Mouse (Mus musculus): ENCODE measurements at regions not wholly inside any gene's neighbourhood (a gene's known extent, or its start where the extent isn't known, plus 50 kb on each side); places are given as distances from the start of the nearest gene placed in this dataset.

DNA sequence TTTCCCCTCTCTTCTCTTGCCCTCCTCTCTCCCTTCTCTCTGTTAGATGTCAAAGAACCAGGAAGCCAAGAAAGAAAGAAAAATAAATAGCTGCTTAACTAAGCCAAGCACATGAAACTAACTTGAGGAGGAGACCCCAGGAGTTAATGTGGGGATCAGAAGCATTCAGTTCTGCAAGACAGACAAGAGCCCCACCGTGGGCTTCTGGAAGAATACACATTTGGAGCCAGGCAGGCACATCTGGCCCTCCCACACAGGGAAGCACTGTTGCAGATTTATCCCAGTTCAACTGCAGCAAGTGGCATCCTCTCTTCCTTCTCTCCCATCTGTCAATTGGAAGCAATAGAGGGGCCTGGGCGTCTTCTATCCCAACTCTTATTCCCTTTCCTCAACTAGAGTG is 63.5 kb upstream of the Gm10295 start:
- no peak for ATAC-seq (replicated peaks; ENCODE audit: low FRiP score, poor library complexity, severe bottlenecking)

DNA sequence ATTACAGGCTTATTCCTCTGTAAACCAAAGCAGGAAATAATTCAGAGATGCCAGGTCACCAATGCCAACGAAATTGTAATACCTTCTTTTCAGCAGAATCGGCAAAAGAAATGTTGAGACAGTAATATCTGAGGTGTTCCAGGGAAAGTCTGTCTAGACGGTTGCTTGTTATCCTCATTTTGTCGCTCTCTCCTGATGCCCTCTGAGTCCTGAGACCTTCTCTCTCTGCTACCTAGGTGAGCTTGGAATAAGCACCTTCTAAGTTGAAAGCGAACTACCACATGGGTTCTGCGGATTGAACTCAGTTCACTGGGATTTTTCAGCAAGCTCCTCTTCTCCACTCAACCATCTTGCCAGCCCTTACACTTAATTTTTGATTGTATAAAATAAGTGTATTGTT is 61.8 kb upstream of the Gm10295 start:
- ATAC-seq (replicated peaks; ENCODE audit: low FRiP score, poor library complexity, severe bottlenecking) = no peak

DNA sequence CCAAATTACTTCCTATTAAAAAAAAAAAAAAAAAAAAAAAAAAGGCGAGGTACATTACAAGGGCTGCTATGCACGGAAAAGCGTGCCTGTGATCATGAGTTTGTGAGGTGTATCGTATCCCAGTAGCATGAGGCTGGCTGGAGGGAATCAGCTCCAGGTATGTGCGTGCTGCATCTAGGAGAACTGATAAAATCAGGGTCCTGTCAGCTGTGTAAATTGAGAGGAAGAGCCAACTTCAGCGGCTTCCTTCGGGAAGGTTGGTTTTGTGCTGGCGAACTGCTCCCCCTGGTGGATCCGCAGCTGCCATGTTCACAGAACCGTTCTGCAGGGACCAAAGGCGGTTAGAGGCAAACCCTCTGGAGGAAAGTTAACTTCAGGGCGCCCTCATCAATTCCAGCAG is 60.8 kb upstream of the Gm10295 start:
- ATAC-seq (replicated peaks; ENCODE audit: low FRiP score, poor library complexity, severe bottlenecking) = peak; percentile 57; the same call in 1 of the 2 replicates

DNA sequence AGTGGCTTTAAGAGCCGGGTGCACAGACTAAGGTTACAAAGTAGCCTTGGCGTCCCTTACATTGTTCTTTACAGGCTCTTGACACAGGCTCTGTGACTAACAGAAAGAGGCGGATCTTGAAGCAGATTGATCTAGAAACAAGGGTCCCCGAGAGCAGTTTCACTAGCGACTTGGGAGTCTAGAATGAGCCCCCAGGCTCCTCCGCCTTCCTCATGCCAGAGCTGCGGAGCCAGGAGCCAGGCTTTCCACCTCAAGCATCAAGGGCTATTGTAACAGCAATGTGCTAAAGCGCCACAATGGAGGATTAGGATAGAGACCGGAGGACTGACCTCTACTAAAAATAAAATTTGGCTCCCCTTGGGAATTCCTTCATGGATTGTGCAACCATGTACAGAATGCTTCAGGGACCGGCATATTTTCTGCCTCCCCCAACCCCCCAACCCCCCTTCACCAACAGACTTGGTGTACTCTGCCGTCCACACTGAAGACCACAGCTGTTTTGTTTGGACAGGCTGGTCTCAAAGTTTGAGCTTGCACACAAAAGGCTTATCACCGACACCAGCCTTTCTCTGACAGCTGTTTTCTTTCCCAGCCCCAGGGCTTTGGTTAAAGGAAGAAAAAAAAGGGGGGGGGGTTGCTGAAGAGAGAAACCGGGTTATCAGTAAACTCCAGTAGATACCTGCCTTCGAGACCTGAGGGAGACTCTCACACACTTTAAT is 60.2 kb upstream of the Gm10295 start:
- no peak for ATAC-seq (replicated peaks; ENCODE audit: low FRiP score, poor library complexity, severe bottlenecking)

DNA sequence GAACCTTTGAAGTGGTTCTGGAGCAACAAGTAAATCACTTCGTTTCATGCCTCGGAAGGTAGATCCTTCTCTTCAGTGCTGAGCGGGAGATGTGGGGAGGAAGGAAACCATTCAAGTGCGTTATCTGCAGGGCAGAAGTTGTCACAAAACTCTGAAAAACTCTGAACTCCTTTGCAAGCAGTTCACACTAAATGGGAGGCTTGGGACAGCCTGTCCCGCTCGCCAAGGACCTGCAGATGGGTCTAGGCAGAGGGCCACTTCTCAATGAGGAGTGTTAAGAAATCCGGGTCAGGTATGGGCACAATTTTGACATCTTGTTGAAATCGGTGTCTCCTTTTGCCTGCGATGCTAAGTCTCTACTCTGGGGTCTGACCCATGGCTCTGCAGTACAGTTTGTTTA is 58.6 kb upstream of the Gm10295 start:
- ATAC-seq (replicated peaks; ENCODE audit: low FRiP score, poor library complexity, severe bottlenecking) = no peak

DNA sequence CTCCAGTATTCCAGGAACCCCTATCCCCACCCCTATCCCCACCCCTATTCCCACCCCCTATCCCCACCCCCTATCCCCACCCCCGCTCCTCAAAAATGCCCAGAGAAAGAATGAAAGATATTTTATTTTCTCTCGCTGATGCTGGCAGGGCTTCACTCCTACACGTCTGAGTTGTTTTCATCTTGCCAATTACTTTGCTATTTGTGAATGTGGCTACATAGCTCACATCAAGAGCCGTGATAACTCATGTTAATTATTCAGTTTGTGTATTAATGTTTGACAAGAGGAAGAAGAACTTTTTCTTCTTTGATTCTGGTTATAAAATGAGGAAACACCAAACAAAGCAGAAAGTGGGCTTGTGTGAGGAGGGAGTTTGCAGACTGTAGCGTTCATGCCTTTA is 57.8 kb upstream of the Gm10295 start:
- ATAC-seq (replicated peaks; ENCODE audit: low FRiP score, poor library complexity, severe bottlenecking) = no peak

DNA sequence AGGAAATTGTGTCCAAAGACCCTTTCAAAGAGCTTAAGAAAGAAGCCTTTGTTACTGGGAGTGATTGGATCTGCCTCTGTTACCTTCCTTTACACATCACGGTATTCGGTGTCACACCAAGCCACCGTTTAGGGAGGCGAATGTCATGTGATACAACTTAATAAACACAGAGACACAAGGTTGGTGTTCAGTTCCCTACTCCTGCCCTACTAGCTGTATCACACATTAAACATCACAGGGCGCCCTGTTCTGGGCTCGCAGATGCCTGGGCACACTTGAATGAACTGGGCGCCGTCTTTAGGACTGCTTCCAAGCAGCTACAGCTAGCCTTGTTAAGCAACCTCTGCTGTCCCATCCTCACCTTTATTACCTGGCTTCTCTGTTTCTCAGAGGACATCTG is 55.0 kb upstream of the Gm10295 start:
- no peak for ATAC-seq (replicated peaks; ENCODE audit: low FRiP score, poor library complexity, severe bottlenecking)
